ENCODE assay signal across 8 mouse cellular contexts in genomic region chr5:149411509-149412193, GRCm38 (mm10). TPM values are rescaled to one million over a fixed set of nuclear protein-coding genes. Genes with fewer than 3 reads are reported as not detected.
DNase-seq lines count a peak whose midpoint lies in the region; ATAC-seq and TF ChIP-seq lines count a peak whose summit lies in the region.

Gene Medag, plus strand, starts transcription at chr5:149411749.

- H3K36me3 ChIP-seq in forebrain, embryonic 12.5 days (replicated peaks) = no peaks in the 10 kb centered on the region
- no peaks in the 10 kb centered on the region for H3K36me3 ChIP-seq in heart, embryonic 15.5 days
- no peaks in the 10 kb centered on the region for H3K36me3 ChIP-seq in liver, embryonic 16.5 days (ENCODE audit: control insufficient read depth, insufficient read depth)

- 3% methylated on average over 38 of the region's 38 CpGs for whole genome bisulfite sequencing in forebrain, embryonic 12.5 days
- WGBS in heart, embryonic 15.5 days = 2% methylated on average over 38 of the region's 38 CpGs
- WGBS in liver, embryonic 16.5 days (ENCODE audit: insufficient replicate concordance) = 10% methylated on average over 38 of the region's 38 CpGs
- 4% methylated on average over 38 of the region's 38 CpGs for WGBS in olfactory bulb, adult 2 months

- DNase-seq in layer of hippocampus, adult 11-12 months (ENCODE audit: low spot score) = peak; percentile 63
- no peak for DNase-seq in layer of hippocampus, adult 9-10 months (ENCODE audit: low spot score)
- DNase-seq in kidney, postnatal 14 days = peak; percentile 54
- DNase-seq in urinary bladder, postnatal 4 days (ENCODE audit: low spot score in 2 of 2) = peak; percentile 79 to 86

- peak within 1 kb of the TSS; percentile 47 for H3K9ac ChIP-seq in forebrain, embryonic 12.5 days
- H3K9ac ChIP-seq in heart, embryonic 15.5 days = peak within 1 kb of the TSS; percentile 55
- H3K9ac ChIP-seq in liver, embryonic 16.5 days (ENCODE audit: low read depth, low read length) = no peak within 1 kb of the TSS

- no peaks in the 10 kb centered on the region for H3K9me3 ChIP-seq in forebrain, embryonic 12.5 days
- H3K9me3 ChIP-seq in heart, embryonic 15.5 days (replicated peaks) = no peaks in the 10 kb centered on the region
- no peaks in the 10 kb centered on the region for H3K9me3 ChIP-seq in liver, embryonic 16.5 days (replicated peaks; ENCODE audit: control insufficient read depth, low read length)

- TF ChIP-seq POLR2A in olfactory bulb, adult 2 months (IDR thresholded peaks at IDR 0.05; ENCODE audit: insufficient read depth, low read depth, low read length) = no peak

- H3K4me3 ChIP-seq in forebrain, embryonic 12.5 days (replicated peaks) = peak within 1 kb of the TSS; percentile 36
- peak within 1 kb of the TSS; percentile 49 for H3K4me3 ChIP-seq in heart, embryonic 15.5 days
- no peak within 1 kb of the TSS for H3K4me3 ChIP-seq in liver, embryonic 16.5 days (ENCODE audit: low read depth, low read length)
- H3K4me3 ChIP-seq in olfactory bulb, adult 2 months (ENCODE audit: insufficient read depth, low read depth, low read length) = peak within 1 kb of the TSS; percentile 40

- peak within 1 kb of the TSS; percentile 32; the same call in 1 of the 2 replicates for H3K27ac ChIP-seq in forebrain, embryonic 12.5 days
- H3K27ac ChIP-seq in heart, embryonic 15.5 days = peak within 1 kb of the TSS; percentile 41; the same call in 1 of the 2 replicates
- H3K27ac ChIP-seq in liver, embryonic 16.5 days (ENCODE audit: low read length) = no peak within 1 kb of the TSS
- H3K27ac ChIP-seq in olfactory bulb, adult 2 months (ENCODE audit: insufficient read depth, low read depth, low read length) = peak within 1 kb of the TSS; percentile 26

- TF ChIP-seq CTCF in olfactory bulb, adult 2 months (IDR thresholded peaks at IDR 0.05; ENCODE audit: insufficient read depth, low read depth, low read length) = no peak

- H3K4me2 ChIP-seq in forebrain, embryonic 12.5 days = peak within 1 kb of the TSS; percentile 56
- peak within 1 kb of the TSS; percentile 79 for H3K4me2 ChIP-seq in heart, embryonic 15.5 days
- H3K4me2 ChIP-seq in liver, embryonic 16.5 days (ENCODE audit: low read depth, low read length) = peak within 1 kb of the TSS; percentile 32

- ATAC-seq in forebrain, embryonic 12.5 days (ENCODE audit: low FRiP score) = peak; percentile 71
- peak; percentile 65 for ATAC-seq in heart, embryonic 15.5 days (replicated peaks; ENCODE audit: insufficient number of reproducible peaks, insufficient read depth, low FRiP score, low read depth)
- ATAC-seq in liver, embryonic 16.5 days (ENCODE audit: low read depth) = peak; percentile 27; the same call in 1 of the 2 replicates

- peaks cover 28% of the 10 kb centered on the region for H3K27me3 ChIP-seq in forebrain, embryonic 12.5 days
- H3K27me3 ChIP-seq in heart, embryonic 15.5 days = peaks cover 15% of the 10 kb centered on the region; the same call in 1 of the 2 replicates
- H3K27me3 ChIP-seq in liver, embryonic 16.5 days (ENCODE audit: control insufficient read depth, insufficient read depth, low read depth, low read length) = peaks cover 12% of the 10 kb centered on the region

- H3K4me1 ChIP-seq in forebrain, embryonic 12.5 days = peaks cover 16% of the 10 kb centered on the region
- H3K4me1 ChIP-seq in heart, embryonic 15.5 days (replicated peaks) = peaks cover 13% of the 10 kb centered on the region
- H3K4me1 ChIP-seq in liver, embryonic 16.5 days (ENCODE audit: control insufficient read depth, low read depth, low read length) = no peaks in the 10 kb centered on the region
- H3K4me1 ChIP-seq in olfactory bulb, adult 2 months (ENCODE audit: control insufficient read depth, insufficient read depth, low read length) = peaks cover 18% of the 10 kb centered on the region

RNA-seq across cellular contexts. Expression of gene Medag, which starts in this region (rescaled TPM):
- polyA plus RNA-seq in forebrain, embryonic 12.5 days (2016; fragmentation: Nextera tagmentation; extraction: Ambion mirVana) = 1.2 and 1.3 TPM in 2 replicates
- 1.9 and 2.0 TPM in 2 replicates for polyA plus RNA-seq in heart, embryonic 15.5 days (2015; fragmentation: Nextera tagmentation; extraction: Ambion mirVana)
- polyA plus RNA-seq in liver, embryonic 16.5 days (2015; fragmentation: Nextera tagmentation; extraction: Ambion mirVana) = 0.13 and 0.19 TPM in 2 replicates
- not detected in 2 replicates for polyA plus RNA-seq in olfactory bulb, adult 2 months (2012; ENCODE audit: insufficient read depth, insufficient read length, low replicate concordance, missing spikeins)

Comparison
In these comparisons a context has a peak if more than half of its experiments do, and no peak if none do; other contexts are left out.
1. Peak in ATAC-seq and H3K4me2 ChIP-seq in liver, embryonic 16.5 days; RNA of the gene not detected or under 1 TPM.